Mouse (Mus musculus): ENCODE data around the gene Frem1. TPM values are rescaled to one million over a fixed set of nuclear protein-coding genes. Genes with fewer than 3 reads are reported as not detected.

Frem1 gene
- polyA plus RNA-seq, 2 experiments = 12.8 to 16.6 TPM

DNA sequence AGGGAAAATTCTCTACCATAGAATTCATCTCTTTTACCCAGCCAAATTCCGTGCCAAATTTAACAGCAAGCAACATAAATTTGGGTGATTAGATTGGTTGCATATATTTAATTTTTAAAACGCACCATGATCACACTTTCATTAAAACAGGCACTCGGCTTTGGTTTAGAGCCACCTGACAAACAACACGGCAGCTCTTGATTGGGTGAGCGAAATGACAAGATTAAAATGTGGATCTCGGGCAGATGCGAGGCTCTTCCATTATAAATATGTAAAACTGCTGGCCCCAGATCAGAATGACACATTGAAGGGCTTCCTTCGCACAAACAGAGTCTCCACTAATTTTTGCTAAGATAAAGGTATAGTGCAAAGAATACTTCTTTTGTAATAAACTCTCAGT, 105.4 kb downstream of the Frem1 start:
- Histone ChIP-seq H3K27ac (replicated peaks; ENCODE audit: low read depth, low read length) (no peak overlapping the region), H3K4me3 (replicated peaks; ENCODE audit: low read length) (no peak overlapping the region), H3K9ac (ENCODE audit: low read depth, low read length, severe bottlenecking) (no peak overlapping the region), H3K4me1 (ENCODE audit: control insufficient read depth, insufficient read depth, low read length) (no peaks in the 10 kb centered on the region), H3K9me3 (ENCODE audit: control insufficient read depth, low read length) (no peaks in the 10 kb centered on the region), H3K4me2 (replicated peaks; ENCODE audit: low read depth, low read length, severe bottlenecking) (no peak overlapping the region), H3K36me3 (ENCODE audit: control insufficient read depth, insufficient read depth, low read length) (no peaks in the 10 kb centered on the region), H3K27me3 (ENCODE audit: control insufficient read depth, insufficient read depth, low read length) (no peaks in the 10 kb centered on the region)
- 92% methylated on average over 8 of the region's 8 CpGs for WGBS
- no peak for ATAC-seq (ENCODE audit: low FRiP score, low read depth)
- no peak for DNase-seq (ENCODE audit: low spot score)
- TF ChIP-seq POLR2A (IDR thresholded peaks at IDR 0.05; ENCODE audit: borderline replicate concordance, extremely low read depth, insufficient read depth, insufficient read length) = no peak

DNA sequence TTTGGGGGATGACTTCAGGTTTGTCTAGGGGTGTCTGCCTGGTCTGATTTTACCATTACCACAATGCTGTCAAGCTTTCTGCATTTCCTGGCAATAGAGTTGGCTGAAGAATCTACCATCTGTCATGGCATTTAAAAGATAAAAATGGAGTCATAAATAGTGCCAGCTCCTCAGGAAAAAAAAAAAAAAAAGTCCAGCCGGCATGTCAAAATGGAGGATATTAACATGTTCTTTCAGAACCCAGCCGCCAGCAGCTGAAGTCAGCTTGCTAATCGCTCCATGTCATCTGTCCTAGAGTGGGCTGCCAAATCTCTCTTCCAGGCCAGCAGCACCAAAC, 105.9 kb downstream of the Frem1 start:
- no peak for TF ChIP-seq POLR2A (IDR thresholded peaks at IDR 0.05; ENCODE audit: borderline replicate concordance, extremely low read depth, insufficient read depth, insufficient read length)
- Histone ChIP-seq H3K36me3 (ENCODE audit: control insufficient read depth, insufficient read depth, low read length) (no peaks in the 10 kb centered on the region), H3K27ac (replicated peaks; ENCODE audit: low read depth, low read length) (no peak overlapping the region), H3K27me3 (ENCODE audit: control insufficient read depth, insufficient read depth, low read length) (no peaks in the 10 kb centered on the region), H3K9ac (ENCODE audit: low read depth, low read length, severe bottlenecking) (no peak overlapping the region), H3K9me3 (ENCODE audit: control insufficient read depth, low read length) (no peaks in the 10 kb centered on the region), H3K4me1 (ENCODE audit: control insufficient read depth, insufficient read depth, low read length) (no peaks in the 10 kb centered on the region), H3K4me2 (replicated peaks; ENCODE audit: low read depth, low read length, severe bottlenecking) (no peak overlapping the region), H3K4me3 (replicated peaks; ENCODE audit: low read length) (no peak overlapping the region)
- DNase-seq (ENCODE audit: low spot score) (peak; percentile 34), ATAC-seq (ENCODE audit: low FRiP score, low read depth) (no peak)
- WGBS = 74% methylated on average over 3 of the region's 3 CpGs

DNA sequence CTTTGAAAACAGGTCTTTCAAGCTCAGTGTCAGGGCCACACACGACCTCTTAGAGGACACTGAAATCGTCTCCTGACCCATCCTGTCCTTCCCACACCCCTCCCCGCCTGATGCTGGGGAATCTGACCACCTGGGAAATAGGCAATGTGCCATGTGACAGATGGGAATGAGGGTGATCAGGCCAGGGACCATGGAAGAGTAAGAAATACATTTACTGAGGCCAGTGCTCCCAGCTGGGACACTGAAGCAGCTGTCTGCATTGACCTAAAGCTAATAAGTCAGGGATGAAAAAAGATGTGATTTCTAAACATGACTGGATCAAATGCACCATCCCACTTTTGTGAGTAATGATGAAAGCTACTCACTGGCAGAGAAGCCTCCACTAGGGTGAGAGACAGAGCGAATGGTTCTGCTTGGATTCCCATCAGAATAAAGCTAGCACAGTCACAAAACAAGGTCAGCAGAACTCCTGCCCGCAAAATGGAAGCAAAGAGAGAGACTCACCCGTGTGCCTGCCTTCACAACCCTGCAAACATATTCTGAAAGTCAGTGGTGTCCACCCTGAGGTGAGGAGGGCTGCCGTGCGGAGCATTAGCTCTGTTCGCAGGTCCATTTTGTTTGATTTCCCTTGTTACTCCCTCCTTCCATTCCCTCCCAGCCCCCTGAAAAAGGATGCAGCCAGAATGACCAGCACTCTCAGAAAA, 106.4 kb downstream of the Frem1 start:
- Histone ChIP-seq H3K4me2 (replicated peaks; ENCODE audit: low read depth, low read length, severe bottlenecking) (no peak overlapping the region), H3K9ac (ENCODE audit: low read depth, low read length, severe bottlenecking) (no peak overlapping the region), H3K4me3 (replicated peaks; ENCODE audit: low read length) (no peak overlapping the region), H3K9me3 (ENCODE audit: control insufficient read depth, low read length) (no peaks in the 10 kb centered on the region), H3K27me3 (ENCODE audit: control insufficient read depth, insufficient read depth, low read length) (no peaks in the 10 kb centered on the region), H3K4me1 (ENCODE audit: control insufficient read depth, insufficient read depth, low read length) (no peaks in the 10 kb centered on the region), H3K27ac (replicated peaks; ENCODE audit: low read depth, low read length) (no peak overlapping the region), H3K36me3 (ENCODE audit: control insufficient read depth, insufficient read depth, low read length) (no peaks in the 10 kb centered on the region)
- 83% methylated on average over 9 of the region's 9 CpGs for WGBS
- TF ChIP-seq POLR2A (IDR thresholded peaks at IDR 0.05; ENCODE audit: borderline replicate concordance, extremely low read depth, insufficient read depth, insufficient read length) = no peak
- DNase-seq (ENCODE audit: low spot score) (no peak), ATAC-seq (ENCODE audit: low FRiP score, low read depth) (no peak)

DNA sequence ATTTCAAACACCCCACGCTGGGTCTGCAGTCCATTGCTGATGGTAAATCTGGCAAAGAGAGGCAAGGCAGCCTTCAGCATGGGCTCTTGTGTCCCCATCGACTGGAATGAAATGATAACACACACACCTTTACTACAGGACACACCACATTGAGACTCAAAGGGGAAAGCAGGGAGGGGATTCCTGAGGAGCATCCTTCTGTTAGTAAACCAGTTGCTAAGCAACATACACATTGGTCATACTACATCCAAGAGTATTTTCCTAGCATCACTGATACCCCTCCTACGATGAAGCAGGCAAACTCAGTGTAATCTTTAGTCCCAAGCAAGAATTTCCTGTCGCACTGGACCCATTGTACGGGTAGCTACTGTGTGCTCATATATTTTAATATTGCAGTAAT, 111.5 kb downstream of the Frem1 start:
- no peaks in the 10 kb centered on the region for H3K9me3 ChIP-seq (ENCODE audit: control insufficient read depth, low read length)
- ATAC-seq (ENCODE audit: low FRiP score, low read depth) (no peak), DNase-seq (ENCODE audit: low spot score) (no peak)
- no peak overlapping the region for H3K4me2 ChIP-seq (replicated peaks; ENCODE audit: low read depth, low read length, severe bottlenecking)
- TF ChIP-seq POLR2A (IDR thresholded peaks at IDR 0.05; ENCODE audit: borderline replicate concordance, extremely low read depth, insufficient read depth, insufficient read length) = no peak
- H3K4me1 ChIP-seq (ENCODE audit: control insufficient read depth, insufficient read depth, low read length) = no peaks in the 10 kb centered on the region
- no peaks in the 10 kb centered on the region for H3K27me3 ChIP-seq (ENCODE audit: control insufficient read depth, insufficient read depth, low read length)
- H3K36me3 ChIP-seq (ENCODE audit: control insufficient read depth, insufficient read depth, low read length) = no peaks in the 10 kb centered on the region; the same call in 1 of the 2 replicates
- H3K9ac ChIP-seq (ENCODE audit: low read depth, low read length, severe bottlenecking) = no peak overlapping the region
- no peak overlapping the region for H3K27ac ChIP-seq (replicated peaks; ENCODE audit: low read depth, low read length)
- WGBS = 87% methylated on average over 5 of the region's 5 CpGs
- H3K4me3 ChIP-seq (replicated peaks; ENCODE audit: low read length) = no peak overlapping the region

DNA sequence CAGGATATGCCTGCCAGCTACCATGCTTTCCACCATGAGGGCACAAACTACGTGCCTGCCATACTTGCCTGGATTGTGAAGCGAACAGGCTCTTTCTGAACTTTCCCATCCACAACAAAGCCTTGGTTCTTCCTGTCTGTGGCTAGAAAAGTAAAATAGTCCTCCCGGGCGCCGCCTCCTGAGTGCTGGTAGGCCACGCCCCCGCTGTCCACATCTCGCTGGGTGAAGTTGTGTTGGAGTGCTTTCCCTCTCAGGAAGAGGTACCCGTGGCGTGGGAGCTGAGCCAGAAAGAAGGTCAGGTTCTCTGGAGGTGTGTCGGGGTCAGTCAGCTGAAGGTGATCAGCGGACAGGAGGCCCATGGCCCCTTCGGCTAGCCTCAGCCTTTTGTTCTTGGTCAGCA, 111.9 kb downstream of the Frem1 start:
- 90% methylated on average over 13 of the region's 13 CpGs for WGBS
- H3K9me3 ChIP-seq (ENCODE audit: control insufficient read depth, low read length) = no peaks in the 10 kb centered on the region
- H3K4me3 ChIP-seq (replicated peaks; ENCODE audit: low read length) = no peak overlapping the region
- no peaks in the 10 kb centered on the region; the same call in 1 of the 2 replicates for H3K36me3 ChIP-seq (ENCODE audit: control insufficient read depth, insufficient read depth, low read length)
- no peak for TF ChIP-seq POLR2A (IDR thresholded peaks at IDR 0.05; ENCODE audit: borderline replicate concordance, extremely low read depth, insufficient read depth, insufficient read length)
- DNase-seq (ENCODE audit: low spot score) (no peak), ATAC-seq (ENCODE audit: low FRiP score, low read depth) (no peak)
- H3K27ac ChIP-seq (replicated peaks; ENCODE audit: low read depth, low read length) = no peak overlapping the region
- H3K27me3 ChIP-seq (ENCODE audit: control insufficient read depth, insufficient read depth, low read length) = no peaks in the 10 kb centered on the region
- H3K4me2 ChIP-seq (replicated peaks; ENCODE audit: low read depth, low read length, severe bottlenecking) = no peak overlapping the region
- H3K4me1 ChIP-seq (ENCODE audit: control insufficient read depth, insufficient read depth, low read length) = no peaks in the 10 kb centered on the region
- no peak overlapping the region for H3K9ac ChIP-seq (ENCODE audit: low read depth, low read length, severe bottlenecking)

Data from limb, embryonic 14.5 days (tissue).